Mouse (Mus musculus): ENCODE measurements at regions not wholly inside any gene's neighbourhood (a gene's known extent, or its start where the extent isn't known, plus 50 kb on each side); places are given as distances from the start of the nearest gene placed in this dataset.

DNA sequence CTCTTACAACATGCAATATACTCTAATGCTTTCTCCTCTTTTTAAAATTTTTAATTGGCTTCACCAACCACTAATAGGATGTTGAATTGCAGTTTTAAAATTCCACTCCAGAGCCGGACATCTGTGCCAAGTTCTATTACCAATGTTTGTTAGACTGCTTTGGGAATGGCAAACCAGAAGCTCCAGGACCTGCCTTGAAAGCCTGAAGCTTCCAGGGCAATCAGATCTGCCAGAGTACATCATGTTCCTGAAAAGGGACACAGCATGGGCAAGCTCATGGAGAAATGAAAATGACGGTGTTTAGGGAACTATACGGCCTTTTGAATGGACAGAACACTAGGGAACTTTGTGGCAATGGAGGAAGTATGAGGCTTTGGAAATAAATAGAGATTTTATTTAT lies 187.8 kb upstream of the Spaca1 start:
- no peaks in the 10 kb centered on the region for H3K27me3 ChIP-seq (ENCODE audit: control insufficient read depth, insufficient read depth, low read length)
- ATAC-seq (ENCODE audit: insufficient number of reproducible peaks, insufficient read depth, low FRiP score, low read depth): no peak
- H3K9me3 ChIP-seq (ENCODE audit: control insufficient read depth, low read depth, low read length): no peaks in the 10 kb centered on the region
- 0 out of 2 replicates have a peak, but pooled peaks cover 3% of the 10 kb centered on the region for H3K4me1 ChIP-seq (ENCODE audit: control insufficient read depth, insufficient read depth, low read length)
- no peak overlapping the region for H3K9ac ChIP-seq (replicated peaks; ENCODE audit: low read depth, low read length)
- no peak overlapping the region for H3K4me2 ChIP-seq (replicated peaks; ENCODE audit: low read depth, low read length)
- WGBS: 86% methylated on average over 3 of the region's 3 CpGs
- no peak overlapping the region for H3K4me3 ChIP-seq (ENCODE audit: low read depth, low read length)
- H3K27ac ChIP-seq (ENCODE audit: low read length): no peak overlapping the region
- H3K36me3 ChIP-seq (ENCODE audit: control insufficient read depth, insufficient read depth, low read length): no peaks in the 10 kb centered on the region

DNA sequence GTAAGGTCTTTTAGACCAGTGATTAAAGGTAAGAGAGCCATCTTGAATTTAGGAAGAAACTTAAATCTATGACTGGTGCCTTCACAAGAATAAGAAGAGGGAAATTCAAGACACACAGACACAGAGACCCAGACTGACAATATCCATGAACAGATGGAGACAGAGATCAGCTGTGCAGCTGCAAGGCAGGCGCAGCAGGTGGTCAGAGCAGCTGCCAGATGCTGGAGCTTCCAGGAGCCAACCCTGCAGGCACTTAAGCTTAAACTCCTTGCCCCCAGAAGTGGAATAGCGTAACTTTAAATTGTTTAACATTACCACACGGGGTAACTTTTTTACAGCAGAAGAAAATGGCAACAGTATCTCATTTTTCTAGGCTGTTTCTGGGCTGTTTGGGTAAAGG lies 189.6 kb upstream of the Spaca1 start:
- Histone ChIP-seq H3K4me1 (ENCODE audit: control insufficient read depth, insufficient read depth, low read length) (no peaks in the 10 kb centered on the region), H3K27me3 (ENCODE audit: control insufficient read depth, insufficient read depth, low read length) (no peaks in the 10 kb centered on the region), H3K4me3 (ENCODE audit: low read depth, low read length) (no peak overlapping the region), H3K9me3 (ENCODE audit: control insufficient read depth, low read depth, low read length) (no peaks in the 10 kb centered on the region), H3K27ac (ENCODE audit: low read length) (no peak overlapping the region), H3K4me2 (replicated peaks; ENCODE audit: low read depth, low read length) (no peak overlapping the region), H3K9ac (replicated peaks; ENCODE audit: low read depth, low read length) (no peak overlapping the region), H3K36me3 (ENCODE audit: control insufficient read depth, insufficient read depth, low read length) (no peaks in the 10 kb centered on the region)
- 38% methylated on average over 3 of the region's 3 CpGs for WGBS
- ATAC-seq (ENCODE audit: insufficient number of reproducible peaks, insufficient read depth, low FRiP score, low read depth): no peak

DNA sequence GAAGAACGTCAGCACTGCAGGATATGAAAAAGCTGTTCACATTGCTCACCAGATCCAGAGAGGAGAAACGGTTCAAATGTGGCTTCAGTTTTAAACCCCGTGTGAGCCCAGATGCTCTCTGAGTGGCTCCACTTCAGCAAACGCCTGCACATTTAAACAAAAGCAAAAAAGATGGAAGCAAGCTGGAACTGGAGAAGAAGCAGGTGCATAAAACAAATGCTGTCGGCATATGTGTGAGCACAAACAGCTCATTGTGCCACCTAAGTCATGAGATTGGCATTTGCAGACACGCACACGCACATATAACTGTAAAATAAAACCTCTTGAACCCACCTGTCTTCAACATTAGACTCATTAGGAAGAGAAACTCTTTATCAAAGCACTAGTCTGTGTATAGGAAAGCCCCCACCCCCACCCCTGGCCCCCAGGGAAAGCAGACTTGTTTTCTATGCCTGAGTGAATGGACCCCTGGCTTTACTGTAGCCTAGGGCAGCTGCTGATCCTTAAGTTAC lies 191.1 kb upstream of the Spaca1 start:
- Histone ChIP-seq H3K4me2 (replicated peaks; ENCODE audit: low read depth, low read length) (no peak overlapping the region), H3K4me1 (ENCODE audit: control insufficient read depth, insufficient read depth, low read length) (no peaks in the 10 kb centered on the region), H3K9me3 (ENCODE audit: control insufficient read depth, low read depth, low read length) (no peaks in the 10 kb centered on the region), H3K27ac (ENCODE audit: low read length) (no peak overlapping the region), H3K36me3 (ENCODE audit: control insufficient read depth, insufficient read depth, low read length) (no peaks in the 10 kb centered on the region), H3K4me3 (ENCODE audit: low read depth, low read length) (no peak overlapping the region), H3K27me3 (ENCODE audit: control insufficient read depth, insufficient read depth, low read length) (no peaks in the 10 kb centered on the region), H3K9ac (replicated peaks; ENCODE audit: low read depth, low read length) (no peak overlapping the region)
- 26% methylated on average over 7 of the region's 7 CpGs for WGBS
- no peak for ATAC-seq (ENCODE audit: insufficient number of reproducible peaks, insufficient read depth, low FRiP score, low read depth)

DNA sequence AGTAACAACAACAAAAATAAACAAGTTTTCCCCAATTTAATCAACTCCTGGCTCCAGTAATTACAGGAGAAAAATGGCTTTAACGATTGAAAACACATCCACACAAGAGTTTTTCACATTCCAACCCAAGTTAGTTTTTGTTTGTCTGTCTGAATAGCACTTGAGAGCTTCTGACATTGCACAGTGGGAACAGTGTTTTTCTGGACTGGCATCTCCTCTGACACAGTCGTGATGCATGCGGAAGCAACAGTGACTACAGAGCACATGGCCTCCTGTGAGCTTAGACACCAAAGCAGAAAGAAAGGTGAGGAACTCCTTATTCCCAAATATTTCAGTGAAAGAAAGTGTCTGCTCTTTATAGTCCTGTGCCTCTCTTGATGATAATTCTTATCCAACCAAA lies 191.7 kb upstream of the Spaca1 start:
- Histone ChIP-seq H3K27me3 (ENCODE audit: control insufficient read depth, insufficient read depth, low read length) (no peaks in the 10 kb centered on the region), H3K4me3 (ENCODE audit: low read depth, low read length) (no peak overlapping the region), H3K9ac (replicated peaks; ENCODE audit: low read depth, low read length) (no peak overlapping the region), H3K36me3 (ENCODE audit: control insufficient read depth, insufficient read depth, low read length) (no peaks in the 10 kb centered on the region), H3K27ac (ENCODE audit: low read length) (no peak overlapping the region), H3K9me3 (ENCODE audit: control insufficient read depth, low read depth, low read length) (no peaks in the 10 kb centered on the region), H3K4me1 (ENCODE audit: control insufficient read depth, insufficient read depth, low read length) (no peaks in the 10 kb centered on the region), H3K4me2 (replicated peaks; ENCODE audit: low read depth, low read length) (no peak overlapping the region)
- no peak for ATAC-seq (ENCODE audit: insufficient number of reproducible peaks, insufficient read depth, low FRiP score, low read depth)
- WGBS: 65% methylated on average over 3 of the region's 3 CpGs

DNA sequence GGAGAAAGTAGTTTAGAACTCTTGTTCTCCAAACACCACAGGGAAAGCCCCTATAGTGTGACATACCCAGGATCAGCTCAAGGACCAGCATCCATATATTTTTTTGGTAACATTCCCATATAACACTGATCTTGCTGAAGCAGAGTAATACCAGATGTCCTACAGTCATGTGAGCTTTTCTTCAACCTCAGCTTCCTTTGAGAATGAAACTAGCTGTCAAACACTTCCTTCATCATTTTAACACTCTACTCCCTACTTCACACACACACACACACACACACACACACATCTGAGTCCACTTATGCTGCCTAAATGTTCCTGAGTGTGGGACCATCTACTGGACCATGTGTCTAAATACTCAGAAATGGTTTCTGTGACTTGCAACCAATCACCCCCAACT lies 209.5 kb upstream of the Spaca1 start:
- no peak overlapping the region for H3K27ac ChIP-seq (ENCODE audit: low read length)
- no peaks in the 10 kb centered on the region for H3K36me3 ChIP-seq (ENCODE audit: control insufficient read depth, insufficient read depth, low read length)
- H3K4me2 ChIP-seq (replicated peaks; ENCODE audit: low read depth, low read length): no peak overlapping the region
- no peak overlapping the region for H3K4me3 ChIP-seq (ENCODE audit: low read depth, low read length)
- ATAC-seq (ENCODE audit: insufficient number of reproducible peaks, insufficient read depth, low FRiP score, low read depth): no peak
- H3K27me3 ChIP-seq (ENCODE audit: control insufficient read depth, insufficient read depth, low read length): no peaks in the 10 kb centered on the region
- H3K9me3 ChIP-seq (ENCODE audit: control insufficient read depth, low read depth, low read length): no peaks in the 10 kb centered on the region
- no peak overlapping the region for H3K9ac ChIP-seq (replicated peaks; ENCODE audit: low read depth, low read length)
- H3K4me1 ChIP-seq (ENCODE audit: control insufficient read depth, insufficient read depth, low read length): no peaks in the 10 kb centered on the region

DNA sequence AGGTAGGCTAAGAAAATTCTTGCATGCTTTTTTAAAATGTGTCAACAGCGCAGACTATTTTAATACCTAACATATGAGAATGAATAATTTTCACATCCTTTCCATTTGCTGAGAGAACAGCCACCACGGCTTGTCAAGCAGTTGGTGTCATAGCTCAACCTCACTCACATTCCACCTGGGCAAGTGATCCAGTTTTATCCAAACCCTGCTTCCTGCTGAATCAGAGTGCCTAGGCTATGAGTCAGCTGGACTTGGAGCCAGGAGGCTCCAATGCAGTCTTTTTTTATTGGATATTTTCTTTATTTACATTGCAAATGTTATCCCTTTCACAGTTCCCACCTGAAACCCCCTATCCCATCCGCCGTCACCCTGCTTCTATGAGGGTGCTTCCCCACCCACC lies 210.5 kb upstream of the Spaca1 start:
- H3K9me3 ChIP-seq (ENCODE audit: control insufficient read depth, low read depth, low read length): no peaks in the 10 kb centered on the region
- no peak for ATAC-seq (ENCODE audit: insufficient number of reproducible peaks, insufficient read depth, low FRiP score, low read depth)
- 82% methylated on average over 4 of the region's 4 CpGs for WGBS

DNA sequence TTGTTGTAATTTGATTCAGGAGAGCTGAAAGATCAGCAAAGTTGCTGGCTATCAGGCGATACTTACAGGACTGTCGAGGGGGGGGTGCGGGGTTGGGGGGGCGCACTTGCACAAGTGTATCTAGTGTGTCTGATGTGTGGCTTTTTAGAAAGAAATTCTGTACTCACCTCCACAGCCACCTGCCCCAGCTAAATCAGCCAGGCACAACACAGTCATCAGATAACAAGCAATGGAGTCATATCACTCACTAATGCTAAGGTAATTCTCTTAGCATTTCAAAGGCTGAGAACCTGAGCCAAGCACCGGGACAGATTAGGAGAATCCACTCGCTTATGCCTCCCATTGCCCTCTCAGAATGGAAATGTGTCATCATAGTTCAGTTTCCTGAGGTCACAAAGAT lies 211.8 kb upstream of the Spaca1 start:
- 58% methylated on average over 6 of the region's 6 CpGs for WGBS

More for the DNA sequence above, 210.5 kb upstream of the Spaca1 start:
- H3K4me3 ChIP-seq (ENCODE audit: low read depth, low read length): no peak overlapping the region
- H3K4me1 ChIP-seq (ENCODE audit: control insufficient read depth, insufficient read depth, low read length): no peaks in the 10 kb centered on the region
- H3K27ac ChIP-seq (ENCODE audit: low read length): no peak overlapping the region
- no peaks in the 10 kb centered on the region for H3K36me3 ChIP-seq (ENCODE audit: control insufficient read depth, insufficient read depth, low read length)
- no peak overlapping the region for H3K9ac ChIP-seq (replicated peaks; ENCODE audit: low read depth, low read length)
- no peak overlapping the region for H3K4me2 ChIP-seq (replicated peaks; ENCODE audit: low read depth, low read length)
- H3K27me3 ChIP-seq (ENCODE audit: control insufficient read depth, insufficient read depth, low read length): no peaks in the 10 kb centered on the region

DNA sequence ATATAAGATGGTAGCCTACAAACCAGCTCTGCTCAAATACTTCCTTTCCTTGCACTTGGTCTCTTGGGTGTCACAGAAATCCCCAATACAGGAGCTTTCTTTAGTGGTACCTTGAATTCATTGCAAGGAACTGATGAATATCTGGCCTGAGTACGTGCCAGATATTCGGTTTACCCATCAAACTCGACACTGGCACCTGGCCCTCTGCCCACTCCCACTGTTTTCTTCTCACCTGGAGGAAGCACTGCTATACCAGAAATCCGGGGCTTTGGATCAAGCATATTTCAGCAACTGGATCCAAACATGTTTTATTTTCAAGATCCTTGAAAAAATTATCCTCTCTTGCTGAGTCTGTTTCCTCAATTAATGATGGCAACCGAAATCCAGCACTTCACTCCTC lies 214.4 kb upstream of the Spaca1 start:
- no peak overlapping the region for H3K4me3 ChIP-seq (ENCODE audit: low read depth, low read length)
- no peak overlapping the region for H3K27ac ChIP-seq (ENCODE audit: low read length)
- ATAC-seq (ENCODE audit: insufficient number of reproducible peaks, insufficient read depth, low FRiP score, low read depth): no peak
- H3K36me3 ChIP-seq (ENCODE audit: control insufficient read depth, insufficient read depth, low read length): no peaks in the 10 kb centered on the region
- H3K9ac ChIP-seq (replicated peaks; ENCODE audit: low read depth, low read length): no peak overlapping the region
- H3K27me3 ChIP-seq (ENCODE audit: control insufficient read depth, insufficient read depth, low read length): no peaks in the 10 kb centered on the region
- 87% methylated on average over 5 of the region's 5 CpGs for WGBS
- H3K4me1 ChIP-seq (ENCODE audit: control insufficient read depth, insufficient read depth, low read length): no peaks in the 10 kb centered on the region
- H3K4me2 ChIP-seq (replicated peaks; ENCODE audit: low read depth, low read length): no peak overlapping the region
- no peaks in the 10 kb centered on the region for H3K9me3 ChIP-seq (ENCODE audit: control insufficient read depth, low read depth, low read length)

More for the DNA sequence above, 211.8 kb upstream of the Spaca1 start:
- ATAC-seq (ENCODE audit: insufficient number of reproducible peaks, insufficient read depth, low FRiP score, low read depth): no peak
- H3K9me3 ChIP-seq (ENCODE audit: control insufficient read depth, low read depth, low read length): no peaks in the 10 kb centered on the region
- H3K4me3 ChIP-seq (ENCODE audit: low read depth, low read length): no peak overlapping the region
- no peak overlapping the region for H3K9ac ChIP-seq (replicated peaks; ENCODE audit: low read depth, low read length)
- H3K27me3 ChIP-seq (ENCODE audit: control insufficient read depth, insufficient read depth, low read length): no peaks in the 10 kb centered on the region
- H3K4me1 ChIP-seq (ENCODE audit: control insufficient read depth, insufficient read depth, low read length): no peaks in the 10 kb centered on the region
- H3K27ac ChIP-seq (ENCODE audit: low read length): no peak overlapping the region
- no peaks in the 10 kb centered on the region for H3K36me3 ChIP-seq (ENCODE audit: control insufficient read depth, insufficient read depth, low read length)
- H3K4me2 ChIP-seq (replicated peaks; ENCODE audit: low read depth, low read length): no peak overlapping the region

DNA sequence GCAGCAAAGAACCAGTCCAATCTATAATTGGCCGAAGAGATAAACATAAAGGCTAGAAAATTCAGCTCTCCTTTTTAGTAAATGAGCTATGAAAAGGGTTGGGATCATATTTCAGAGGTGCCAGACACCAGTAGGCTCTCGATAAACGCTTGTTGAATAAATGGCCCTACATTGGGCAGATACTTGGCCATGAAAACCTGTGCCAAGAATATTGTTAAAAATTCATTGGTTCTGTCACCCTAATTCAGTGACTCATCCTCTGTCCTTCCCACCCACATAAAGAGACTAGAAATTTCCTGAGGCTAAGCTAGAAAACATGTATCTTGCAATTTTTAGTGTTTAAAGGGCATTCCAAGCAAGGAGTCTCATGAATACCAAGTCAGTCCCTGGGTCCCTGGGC lies 224.3 kb upstream of the Spaca1 start:
- Histone ChIP-seq H3K27me3 (ENCODE audit: control insufficient read depth, insufficient read depth, low read length) (no peaks in the 10 kb centered on the region), H3K4me2 (replicated peaks; ENCODE audit: low read depth, low read length) (no peak overlapping the region), H3K36me3 (ENCODE audit: control insufficient read depth, insufficient read depth, low read length) (no peaks in the 10 kb centered on the region), H3K4me1 (ENCODE audit: control insufficient read depth, insufficient read depth, low read length) (no peaks in the 10 kb centered on the region), H3K27ac (ENCODE audit: low read length) (no peak overlapping the region), H3K9me3 (ENCODE audit: control insufficient read depth, low read depth, low read length) (no peaks in the 10 kb centered on the region), H3K4me3 (ENCODE audit: low read depth, low read length) (no peak overlapping the region), H3K9ac (replicated peaks; ENCODE audit: low read depth, low read length) (no peak overlapping the region)
- 37% methylated on average over 3 of the region's 3 CpGs for WGBS
- ATAC-seq (ENCODE audit: insufficient number of reproducible peaks, insufficient read depth, low FRiP score, low read depth): no peak
